Mouse (Mus musculus): Measurements from ENCODE around the gene Caly. TPM values are rescaled to one million over a fixed set of nuclear protein-coding genes. Genes with fewer than 3 reads are reported as not detected.

The Caly gene
- polyA plus RNA-seq, 1 experiment, result 4.6 TPM

GRCm38 (mm10) chr7:140121338-140121910 is 39.1 kb upstream of the Caly start:
- Histone ChIP-seq H3K27me3 (ENCODE audit: control insufficient read depth, insufficient read depth, low read length) (no peaks in the 10 kb centered on the region), H3K4me3 (ENCODE audit: control insufficient read depth, low read depth, low read length) (no peak overlapping the region), H3K27ac (ENCODE audit: control insufficient read depth, insufficient read depth, low read depth, low read length) (no peak overlapping the region), H3K4me1 (ENCODE audit: control insufficient read depth, insufficient read depth, low read length) (peaks cover 9% of the 10 kb centered on the region), H3K36me3 (ENCODE audit: control insufficient read depth, insufficient read depth, low read length) (no peaks in the 10 kb centered on the region)
- TF ChIP-seq POLR2A (IDR thresholded peaks at IDR 0.05; ENCODE audit: control insufficient read depth, low read depth, low read length) (no peak), CTCF (IDR thresholded peaks at IDR 0.05; ENCODE audit: control insufficient read depth, insufficient read depth, insufficient replicate concordance, low read depth, low read length) (no peak)

- Histone ChIP-seq H3K27ac (ENCODE audit: control insufficient read depth, insufficient read depth, low read depth, low read length) (no peak overlapping the region), H3K27me3 (ENCODE audit: control insufficient read depth, insufficient read depth, low read length) (no peaks in the 10 kb centered on the region)
These were observed 38.1 kb upstream of the Caly start for GRCm38 (mm10) chr7:140120484-140120883.

GRCm38 (mm10) chr7:140116329-140117054 is 34.1 kb upstream of the Caly start, which contains the start of gene Echs1:
TSS of gene Echs1 (minus strand) at chr7:140116476.
- Histone ChIP-seq H3K4me1 (ENCODE audit: control insufficient read depth, insufficient read depth, low read length) (no peaks in the 10 kb centered on the region), H3K36me3 (ENCODE audit: control insufficient read depth, insufficient read depth, low read length) (no peaks in the 10 kb centered on the region), H3K27me3 (ENCODE audit: control insufficient read depth, insufficient read depth, low read length) (no peaks in the 10 kb centered on the region), H3K4me3 (ENCODE audit: control insufficient read depth, low read depth, low read length) (peak within 1 kb of the TSS; percentile 86), H3K27ac (ENCODE audit: control insufficient read depth, insufficient read depth, low read depth, low read length) (peak within 1 kb of the TSS; percentile 80)
- TF ChIP-seq POLR2A (IDR thresholded peaks at IDR 0.05; ENCODE audit: control insufficient read depth, low read depth, low read length) (peak; percentile 78), CTCF (IDR thresholded peaks at IDR 0.05; ENCODE audit: control insufficient read depth, insufficient read depth, insufficient replicate concordance, low read depth, low read length) (no peak)

More at GRCm38 (mm10) chr7:140120484-140120883, 38.1 kb upstream of the Caly start:
- H3K36me3 ChIP-seq (ENCODE audit: control insufficient read depth, insufficient read depth, low read length), result no peaks in the 10 kb centered on the region
- TF ChIP-seq CTCF (IDR thresholded peaks at IDR 0.05; ENCODE audit: control insufficient read depth, insufficient read depth, insufficient replicate concordance, low read depth, low read length) (no peak), POLR2A (IDR thresholded peaks at IDR 0.05; ENCODE audit: control insufficient read depth, low read depth, low read length) (no peak)
- no peak overlapping the region for H3K4me3 ChIP-seq (ENCODE audit: control insufficient read depth, low read depth, low read length)
- peaks cover 3% of the 10 kb centered on the region for H3K4me1 ChIP-seq (ENCODE audit: control insufficient read depth, insufficient read depth, low read length)

- peak within 1 kb of the TSS; percentile 86 for H3K4me3 ChIP-seq (ENCODE audit: control insufficient read depth, low read depth, low read length)
- TF ChIP-seq POLR2A (IDR thresholded peaks at IDR 0.05; ENCODE audit: control insufficient read depth, low read depth, low read length) (no peak), CTCF (IDR thresholded peaks at IDR 0.05; ENCODE audit: control insufficient read depth, insufficient read depth, insufficient replicate concordance, low read depth, low read length) (no peak)
- H3K27me3 ChIP-seq (ENCODE audit: control insufficient read depth, insufficient read depth, low read length), result no peaks in the 10 kb centered on the region
- H3K4me1 ChIP-seq (ENCODE audit: control insufficient read depth, insufficient read depth, low read length), result no peaks in the 10 kb centered on the region
- peak within 1 kb of the TSS; percentile 80 for H3K27ac ChIP-seq (ENCODE audit: control insufficient read depth, insufficient read depth, low read depth, low read length)
- no peaks in the 10 kb centered on the region for H3K36me3 ChIP-seq (ENCODE audit: control insufficient read depth, insufficient read depth, low read length)
These were observed 33.4 kb upstream of the Caly start, which contains the start of gene Paox for GRCm38 (mm10) chr7:140115583-140116328. TSS of gene Paox (plus strand) at chr7:140115799.

- H3K4me1 ChIP-seq (ENCODE audit: control insufficient read depth, insufficient read depth, low read length), result no peaks in the 10 kb centered on the region
- H3K27ac ChIP-seq (ENCODE audit: control insufficient read depth, insufficient read depth, low read depth, low read length), result no peak overlapping the region
- no peaks in the 10 kb centered on the region for H3K27me3 ChIP-seq (ENCODE audit: control insufficient read depth, insufficient read depth, low read length)
- no peak overlapping the region for H3K4me3 ChIP-seq (ENCODE audit: control insufficient read depth, low read depth, low read length)
- H3K36me3 ChIP-seq (ENCODE audit: control insufficient read depth, insufficient read depth, low read length), result no peaks in the 10 kb centered on the region
- no peak for TF ChIP-seq POLR2A (IDR thresholded peaks at IDR 0.05; ENCODE audit: control insufficient read depth, low read depth, low read length)
- TF ChIP-seq CTCF (IDR thresholded peaks at IDR 0.05; ENCODE audit: control insufficient read depth, insufficient read depth, insufficient replicate concordance, low read depth, low read length), result no peak
These were observed 29.6 kb upstream of the Caly start for GRCm38 (mm10) chr7:140111943-140112342.

- Histone ChIP-seq H3K27ac (ENCODE audit: control insufficient read depth, insufficient read depth, low read depth, low read length) (no peak overlapping the region), H3K4me1 (ENCODE audit: control insufficient read depth, insufficient read depth, low read length) (no peaks in the 10 kb centered on the region; the same call in 1 of the 2 replicates), H3K36me3 (ENCODE audit: control insufficient read depth, insufficient read depth, low read length) (no peaks in the 10 kb centered on the region), H3K27me3 (ENCODE audit: control insufficient read depth, insufficient read depth, low read length) (no peaks in the 10 kb centered on the region), H3K4me3 (ENCODE audit: control insufficient read depth, low read depth, low read length) (no peak overlapping the region)
- no peak for TF ChIP-seq POLR2A (IDR thresholded peaks at IDR 0.05; ENCODE audit: control insufficient read depth, low read depth, low read length)
- TF ChIP-seq CTCF (IDR thresholded peaks at IDR 0.05; ENCODE audit: control insufficient read depth, insufficient read depth, insufficient replicate concordance, low read depth, low read length), result no peak
These were observed 21.7 kb upstream of the Caly start for GRCm38 (mm10) chr7:140104009-140104408.
